Mouse (Mus musculus) kidney, embryonic 14.5 days (tissue): ENCODE measurements at regions not wholly inside any gene's neighbourhood (a gene's known extent, or its start where the extent isn't known, plus 50 kb on each side); places are given as distances from the start of the nearest gene placed in this dataset.

Source experiments
- ATAC-seq: fragments of 200-750 bp; cut with Nextera tagmentation; 2 replicates; pipeline ENCODE4 v1.8.0; 2017; ENCODE audit warnings: moderate number of reproducible peaks, mild to moderate bottlenecking, moderate TSS enrichment, moderate library complexity; ENCODE audit not compliant: low FRiP score, low TSS enrichment
- H3K27ac ChIP-seq: fragments of 300-500 bp; sonication (generic); 2 replicates; pipeline ENCODE4 v1.5.1; 2014; ENCODE audit warnings: low read depth, mild to moderate bottlenecking, low read length, moderate library complexity, mixed read lengths
- H3K27me3 ChIP-seq: fragments of 300-500 bp; sonication (generic); 2 replicates; pipeline ENCODE4 v1.6.1; 2014; ENCODE audit warnings: mild to moderate bottlenecking, low read length; ENCODE audit not compliant: control insufficient read depth, insufficient read depth
- H3K36me3 ChIP-seq: fragments of 300-500 bp; sonication (generic); 2 replicates; pipeline ENCODE4 v1.6.1; 2014; ENCODE audit warnings: low read length, mixed read lengths; ENCODE audit not compliant: control insufficient read depth, insufficient read depth
- H3K4me1 ChIP-seq: fragments of 300-500 bp; sonication (generic); 2 replicates; pipeline ENCODE4 v1.6.1; 2014; ENCODE audit warnings: low read length, mixed read lengths; ENCODE audit not compliant: control insufficient read depth, insufficient read depth
- H3K4me2 ChIP-seq: fragments of 300-500 bp; sonication (generic); replicated peaks from 2 replicates; pipeline ENCODE4 v1.6.1; 2014; ENCODE audit warnings: low read depth, mild to moderate bottlenecking, low read length
- H3K4me3 ChIP-seq: fragments of 300-500 bp; sonication (generic); 2 replicates; pipeline ENCODE4 v1.5.1; 2014; ENCODE audit warnings: mild to moderate bottlenecking, low read length
- H3K9ac ChIP-seq: fragments of 300-500 bp; sonication (generic); 2 replicates; pipeline ENCODE4 v1.6.1; 2014; ENCODE audit warnings: low read depth, mild to moderate bottlenecking, low read length, moderate library complexity
- H3K9me3 ChIP-seq: fragments of 300-500 bp; sonication (generic); 2 replicates; pipeline ENCODE4 v1.6.1; 2016; ENCODE audit warnings: low read length; ENCODE audit not compliant: control insufficient read depth
- WGBS: fragments of 180-500 bp; shearing (Covaris S2); extraction: QIAGEN DNeasy Blood & Tissue Kit; methylation state at CpG from one replicate; pipeline ENCODE4 v1.1.7; 2014; 5-methylcytosine and 5-hydroxymethylcytosine counted together

DNA sequence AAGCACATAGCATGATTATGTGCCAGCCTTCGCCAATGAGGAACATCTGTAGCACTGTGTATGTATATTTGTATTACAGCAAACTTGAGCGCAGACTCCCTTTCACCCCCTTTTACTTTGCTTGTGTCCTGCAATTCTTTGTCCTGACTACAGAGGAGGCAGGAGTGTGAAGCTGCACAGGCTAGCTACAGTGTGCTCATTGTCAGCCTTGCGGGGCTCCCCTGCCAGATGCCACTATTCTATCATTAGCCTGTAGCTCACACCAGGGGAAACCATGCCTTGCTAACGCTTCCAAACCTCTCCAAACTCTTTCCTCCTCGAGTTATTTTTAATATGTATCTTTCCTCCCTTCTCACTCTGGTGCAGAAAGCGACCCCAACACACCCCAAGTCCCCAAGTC, 136.4 kb upstream of the Mpdz start:
- no peak for ATAC-seq

DNA sequence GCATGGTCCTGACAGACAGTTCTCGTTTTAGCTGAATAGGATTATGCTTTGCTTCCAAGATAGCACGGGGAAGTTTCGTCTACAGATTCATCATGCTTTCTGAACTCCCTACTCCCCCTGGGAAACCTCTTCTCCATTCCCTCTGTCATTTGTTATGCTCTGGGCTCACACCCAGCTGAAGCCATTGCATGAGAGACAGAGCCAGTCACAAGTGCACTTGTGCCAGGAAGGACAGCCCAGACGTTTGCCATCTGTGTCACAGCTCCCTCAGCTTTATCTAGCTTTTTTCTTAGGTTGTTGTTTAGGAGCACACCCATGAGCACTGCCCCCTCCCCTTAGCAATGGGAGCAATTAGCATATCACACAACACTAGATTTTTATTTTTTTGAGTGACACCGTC, 131.2 kb upstream of the Mpdz start:
- no peak for ATAC-seq
- Histone ChIP-seq H3K27me3 (no peaks in the 10 kb centered on the region), H3K4me3 (no peak overlapping the region), H3K36me3 (no peaks in the 10 kb centered on the region), H3K4me1 (no peaks in the 10 kb centered on the region), H3K9me3 (no peaks in the 10 kb centered on the region), H3K4me2 (no peak overlapping the region), H3K9ac (no peak overlapping the region), H3K27ac (no peak overlapping the region)
- WGBS, result 73% methylated on average over 5 of the region's 5 CpGs

More for the DNA sequence above, 136.4 kb upstream of the Mpdz start:
- Histone ChIP-seq H3K9ac (no peak overlapping the region), H3K36me3 (no peaks in the 10 kb centered on the region), H3K9me3 (no peaks in the 10 kb centered on the region), H3K4me1 (no peaks in the 10 kb centered on the region), H3K4me3 (no peak overlapping the region), H3K27me3 (no peaks in the 10 kb centered on the region), H3K4me2 (no peak overlapping the region), H3K27ac (no peak overlapping the region)
- WGBS, result 63% methylated on average over 6 of the region's 6 CpGs

DNA sequence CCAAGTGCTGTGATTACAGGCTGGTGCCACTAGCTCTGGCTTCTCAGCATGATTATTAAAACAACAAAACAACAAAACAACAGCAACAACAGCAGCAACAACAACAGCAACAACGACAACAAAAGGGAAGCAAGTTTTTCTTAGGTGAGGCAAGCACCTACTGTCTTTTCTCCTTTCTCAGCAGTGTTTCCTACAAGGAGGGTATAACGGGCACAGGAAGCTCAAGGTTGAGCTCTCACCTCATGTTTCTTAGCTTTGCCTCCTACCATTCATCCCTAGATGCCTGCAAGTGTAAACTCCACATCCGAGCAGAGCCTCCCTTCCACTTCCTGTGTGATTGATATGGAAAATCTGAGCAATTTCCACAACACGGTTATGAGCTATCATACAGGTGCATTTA, 128.1 kb upstream of the Mpdz start:
- no peak for ATAC-seq
- 74% methylated on average over 4 of the region's 4 CpGs for WGBS

DNA sequence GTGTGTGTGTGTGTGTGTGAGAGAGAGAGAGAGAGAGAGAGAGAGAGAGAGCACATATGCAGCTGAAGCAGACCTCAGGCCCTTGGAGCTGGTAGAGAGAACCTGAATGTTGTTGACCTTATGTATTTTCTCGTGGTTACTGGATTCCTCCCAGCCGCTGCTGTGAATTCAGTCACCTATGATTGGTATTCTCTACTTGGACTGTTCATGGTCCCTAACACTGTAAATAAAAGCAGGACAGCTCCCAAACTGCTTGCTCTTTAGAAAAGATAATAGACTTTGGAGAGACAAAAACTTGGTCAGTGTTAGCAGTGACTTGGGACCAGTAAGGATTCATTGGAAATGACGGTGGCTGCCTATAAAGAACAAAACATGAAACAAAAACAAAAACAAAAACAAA, 126.9 kb upstream of the Mpdz start:
- H3K9me3 ChIP-seq, result no peaks in the 10 kb centered on the region
- no peaks in the 10 kb centered on the region for H3K36me3 ChIP-seq
- no peak for ATAC-seq
- 54% methylated on average over 3 of the region's 3 CpGs for WGBS
- no peak overlapping the region for H3K4me3 ChIP-seq
- peaks cover 3% of the 10 kb centered on the region for H3K27me3 ChIP-seq
- H3K27ac ChIP-seq, result no peak overlapping the region
- H3K4me2 ChIP-seq, result no peak overlapping the region
- no peak overlapping the region for H3K9ac ChIP-seq
- H3K4me1 ChIP-seq, result 0 out of 2 replicates have a peak, but pooled peaks cover 3% of the 10 kb centered on the region

More for the DNA sequence above, 128.1 kb upstream of the Mpdz start:
- Histone ChIP-seq H3K4me3 (no peak overlapping the region), H3K9me3 (no peaks in the 10 kb centered on the region), H3K4me1 (0 out of 2 replicates have a peak, but pooled peaks cover 3% of the 10 kb centered on the region), H3K27ac (no peak overlapping the region), H3K27me3 (peaks cover 3% of the 10 kb centered on the region), H3K36me3 (no peaks in the 10 kb centered on the region), H3K9ac (no peak overlapping the region), H3K4me2 (no peak overlapping the region)

DNA sequence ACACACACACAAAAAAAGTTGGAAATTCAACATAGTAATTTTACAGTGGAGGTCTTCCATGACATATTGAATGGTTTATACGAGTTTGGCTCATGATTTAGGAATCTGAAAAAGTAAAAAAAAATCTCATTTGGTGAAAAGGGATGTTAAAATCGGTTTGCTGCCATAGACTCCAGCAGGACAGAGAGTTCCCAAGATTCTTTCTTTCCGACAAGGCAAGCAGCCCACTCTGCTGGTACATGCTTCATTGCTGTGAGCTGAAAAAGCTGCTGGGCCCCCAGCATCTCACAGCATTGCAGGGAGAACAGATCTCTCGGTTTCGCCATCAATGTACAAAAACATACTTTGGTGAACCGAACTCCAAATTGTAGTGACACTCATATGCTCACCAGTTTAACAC, 125.8 kb upstream of the Mpdz start:
- ATAC-seq, result no peak
- H3K4me1 ChIP-seq, result peaks cover 5% of the 10 kb centered on the region; the same call in 1 of the 2 replicates
- H3K4me2 ChIP-seq, result no peak overlapping the region
- H3K4me3 ChIP-seq, result no peak overlapping the region
- H3K9ac ChIP-seq, result no peak overlapping the region
- WGBS, result 87% methylated on average over 6 of the region's 6 CpGs
- H3K9me3 ChIP-seq, result no peaks in the 10 kb centered on the region
- H3K27me3 ChIP-seq, result peaks cover 3% of the 10 kb centered on the region
- H3K27ac ChIP-seq, result no peak overlapping the region
- H3K36me3 ChIP-seq, result no peaks in the 10 kb centered on the region

DNA sequence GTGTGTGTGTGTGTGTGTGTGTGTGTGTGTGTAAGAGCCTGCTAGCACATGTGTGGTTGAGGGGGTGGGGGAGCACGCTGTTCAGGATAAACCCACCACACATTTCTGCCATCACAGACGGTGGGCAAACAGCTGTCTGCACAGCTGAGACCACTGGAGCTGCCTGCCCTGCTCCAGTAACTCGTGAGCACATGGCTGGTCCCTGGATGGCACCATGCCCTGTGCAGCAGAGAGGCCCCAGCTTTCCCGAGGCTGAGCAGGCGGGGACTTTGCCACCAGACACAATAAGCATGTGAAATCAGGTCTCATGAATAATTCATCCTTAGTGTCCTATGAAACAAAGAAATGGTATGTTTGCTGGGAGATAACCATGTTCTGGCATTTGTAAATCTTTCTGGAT, 125.3 kb upstream of the Mpdz start:
- H3K27me3 ChIP-seq, result peaks cover 3% of the 10 kb centered on the region
- no peaks in the 10 kb centered on the region for H3K36me3 ChIP-seq
- H3K4me2 ChIP-seq, result no peak overlapping the region
- no peak overlapping the region for H3K4me3 ChIP-seq
- no peak for ATAC-seq
- H3K9ac ChIP-seq, result no peak overlapping the region
- WGBS, result 50% methylated on average over 5 of the region's 5 CpGs
- no peak overlapping the region for H3K27ac ChIP-seq
- H3K4me1 ChIP-seq, result peaks cover 6% of the 10 kb centered on the region; the same call in 1 of the 2 replicates
- H3K9me3 ChIP-seq, result no peaks in the 10 kb centered on the region

DNA sequence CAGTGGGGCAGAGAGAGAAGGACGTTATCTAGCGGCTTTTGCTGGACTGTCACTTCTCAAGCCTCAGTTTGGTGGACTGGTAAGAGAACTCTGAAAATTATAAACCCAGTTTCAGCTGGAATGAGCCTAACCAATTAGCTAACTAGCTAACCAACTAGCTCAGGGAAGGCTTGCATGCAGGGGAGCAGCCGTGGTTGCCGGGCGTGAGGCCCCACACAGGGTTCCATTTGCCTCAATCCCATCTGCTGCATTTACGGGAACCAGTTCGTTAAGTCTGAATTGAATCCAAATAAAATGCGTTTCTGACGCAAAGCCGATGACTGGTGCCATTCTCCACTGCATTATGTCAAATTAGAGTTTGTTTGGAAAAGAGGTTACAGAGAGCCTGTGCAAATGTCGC, 123.9 kb upstream of the Mpdz start:
- no peak overlapping the region for H3K9ac ChIP-seq
- peaks cover 3% of the 10 kb centered on the region for H3K27me3 ChIP-seq
- no peak overlapping the region for H3K4me2 ChIP-seq
- H3K4me1 ChIP-seq, result peaks cover 6% of the 10 kb centered on the region; the same call in 1 of the 2 replicates
- WGBS, result 86% methylated on average over 11 of the region's 11 CpGs
- H3K9me3 ChIP-seq, result no peaks in the 10 kb centered on the region
- H3K27ac ChIP-seq, result no peak overlapping the region
- no peak for ATAC-seq
- H3K4me3 ChIP-seq, result no peak overlapping the region
- no peaks in the 10 kb centered on the region for H3K36me3 ChIP-seq

DNA sequence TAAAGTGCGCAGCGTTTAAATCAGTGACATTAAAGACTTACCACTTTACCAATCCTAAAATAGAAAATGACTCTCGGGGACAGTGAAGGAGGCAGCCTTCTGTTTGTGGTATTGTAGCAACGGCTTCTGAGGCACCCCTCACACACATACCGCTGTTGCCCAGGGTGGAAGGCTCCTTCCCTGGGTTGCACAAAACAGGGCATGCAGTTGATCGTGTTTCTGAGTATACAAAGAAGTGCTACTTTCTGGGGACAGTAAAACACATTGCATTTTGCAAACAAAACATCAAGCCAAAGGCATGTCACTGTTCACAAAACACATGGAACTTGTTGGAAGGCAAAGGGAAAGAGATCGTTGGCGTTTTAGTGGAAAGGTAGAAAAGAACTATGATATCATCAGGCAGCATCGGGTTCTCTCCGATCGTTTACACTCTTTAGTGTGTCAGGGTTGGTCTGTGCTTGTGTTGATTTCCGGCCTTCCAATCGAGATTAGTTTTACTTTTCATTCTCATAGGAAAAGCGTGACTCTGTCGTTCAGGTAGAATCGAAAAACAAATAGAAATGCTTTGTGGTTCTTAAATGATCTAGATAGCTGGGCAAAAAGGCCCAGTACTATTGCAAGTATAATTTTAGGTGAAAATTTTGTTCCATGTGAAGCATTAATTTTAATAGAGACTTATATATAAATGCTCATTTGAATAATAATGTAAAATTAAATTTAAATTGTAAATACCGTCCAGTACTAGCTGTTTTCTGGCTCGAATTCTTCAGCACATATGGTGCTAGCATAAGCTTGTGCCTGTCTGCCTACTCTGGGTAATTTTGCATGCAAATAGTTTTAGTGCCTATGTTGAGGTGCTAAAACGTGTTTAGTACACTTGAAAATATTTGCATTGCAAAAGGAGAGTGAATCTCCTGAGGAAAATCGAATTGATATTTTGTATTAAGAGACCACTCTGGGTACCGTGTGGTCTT, 123.1 kb upstream of the Mpdz start:
- Histone ChIP-seq H3K9me3 (no peaks in the 10 kb centered on the region), H3K27me3 (peaks cover 3% of the 10 kb centered on the region), H3K4me2 (no peak overlapping the region), H3K4me1 (peaks cover 6% of the 10 kb centered on the region; the same call in 1 of the 2 replicates), H3K4me3 (no peak overlapping the region), H3K9ac (no peak overlapping the region), H3K27ac (no peak overlapping the region), H3K36me3 (no peaks in the 10 kb centered on the region)
- no peak for ATAC-seq
- WGBS, result 86% methylated on average over 21 of the region's 21 CpGs

DNA sequence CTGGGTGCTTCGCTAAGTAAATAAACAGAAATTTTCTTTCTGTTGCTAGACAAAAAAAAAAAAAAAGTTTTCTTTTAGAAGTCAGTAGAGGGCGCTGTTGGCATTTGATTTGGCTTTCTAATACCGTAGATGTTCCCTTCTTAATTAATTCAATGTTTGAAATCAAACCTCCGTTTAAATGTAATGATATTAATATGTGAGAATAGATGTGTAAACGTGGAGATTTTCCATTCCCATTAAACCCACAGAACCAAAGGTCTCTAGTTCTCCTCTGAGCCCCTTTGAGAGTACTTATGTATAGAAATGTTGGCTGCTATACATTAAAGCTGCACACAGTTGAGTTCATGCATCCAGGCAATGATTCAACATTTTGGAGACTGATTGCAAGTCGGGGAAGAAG, 121.8 kb upstream of the Mpdz start:
- H3K4me1 ChIP-seq, result peaks cover 6% of the 10 kb centered on the region; the same call in 1 of the 2 replicates
- peaks cover 3% of the 10 kb centered on the region for H3K27me3 ChIP-seq
- H3K4me2 ChIP-seq, result no peak overlapping the region; the same call in 1 of the 2 replicates
- ATAC-seq, result no peak
- H3K4me3 ChIP-seq, result no peak overlapping the region
- no peak overlapping the region for H3K27ac ChIP-seq
- H3K9ac ChIP-seq, result no peak overlapping the region
- no peaks in the 10 kb centered on the region for H3K9me3 ChIP-seq
- H3K36me3 ChIP-seq, result no peaks in the 10 kb centered on the region
- 7% methylated on average over 6 of the region's 6 CpGs for WGBS
